Mouse (Mus musculus): ENCODE results near the gene Rimbp2. TPM values are rescaled to one million over a fixed set of nuclear protein-coding genes. Genes with fewer than 3 reads are reported as not detected.

Gene Rimbp2
- polyA plus RNA-seq, 1 experiment = 116 TPM

GRCm38 (mm10) chr5:128710596-128710995 is 242.7 kb downstream of the Rimbp2 start:
- H3K4me3 ChIP-seq (ENCODE audit: insufficient read depth, low read length) = no peak overlapping the region
- H3K27ac ChIP-seq (ENCODE audit: insufficient read depth, low read length) = no peak overlapping the region
- no peaks in the 10 kb centered on the region for H3K4me1 ChIP-seq (ENCODE audit: control insufficient read depth, insufficient read depth, low read length)
- TF ChIP-seq POLR2A (IDR thresholded peaks at IDR 0.05; ENCODE audit: extremely low read depth, insufficient read depth, low read length) (no peak), CTCF (IDR thresholded peaks at IDR 0.05; ENCODE audit: extremely low read depth, insufficient read depth, low read length) (no peak)

- H3K4me3 ChIP-seq (ENCODE audit: insufficient read depth, low read length) = no peak overlapping the region
- no peak overlapping the region for H3K27ac ChIP-seq (ENCODE audit: insufficient read depth, low read length)
- TF ChIP-seq POLR2A (IDR thresholded peaks at IDR 0.05; ENCODE audit: extremely low read depth, insufficient read depth, low read length) (no peak), CTCF (IDR thresholded peaks at IDR 0.05; ENCODE audit: extremely low read depth, insufficient read depth, low read length) (no peak)
- H3K4me1 ChIP-seq (ENCODE audit: control insufficient read depth, insufficient read depth, low read length) = no peaks in the 10 kb centered on the region
These were observed 244.4 kb downstream of the Rimbp2 start for GRCm38 (mm10) chr5:128708929-128709328.

Other genes with a start within 250 kb of the Rimbp2 start
- gene Stx2, start 55.1 kb upstream of the Rimbp2 start, polyA plus RNA-seq (2012; rRNA removed) = 44.0 and 50.3 TPM in 2 replicates
- 127 and 133 TPM in 2 replicates for gene Ran, start 66.6 kb upstream of the Rimbp2 start, polyA plus RNA-seq (2012; rRNA removed)
- 3.1 and 3.5 TPM in 2 replicates for gene Adgrd1, start 143.3 kb upstream of the Rimbp2 start, polyA plus RNA-seq (2012; rRNA removed)